Mouse (Mus musculus) ES-E14 (cell line): ENCODE measurements at regions not wholly inside any gene's neighbourhood (a gene's known extent, or its start where the extent isn't known, plus 50 kb on each side); places are given as distances from the start of the nearest gene placed in this dataset.

Experiments used
- DNase-seq: peaks from one replicate; pipeline ENCODE4 v3.0.0-alpha.2; 2013; ENCODE audit warnings: low read depth, low spot score
- H3K27ac ChIP-seq: 2 replicates; pipeline ENCODE4 v1.5.1; 2012; ENCODE audit warnings: low read depth, mild to moderate bottlenecking, low read length, moderate library complexity, mixed read lengths; ENCODE audit not compliant: poor library complexity, insufficient read depth, severe bottlenecking
- H3K36me3 ChIP-seq: 2 replicates; pipeline ENCODE4 v1.6.1; 2012; ENCODE audit warnings: mild to moderate bottlenecking, low read length, moderate library complexity, mixed read lengths; ENCODE audit not compliant: control insufficient read depth, poor library complexity, insufficient read depth, severe bottlenecking
- H3K4me1 ChIP-seq, 2 experiments: fragments of 150-350 bp in 1 of 2; sonication (generic) in 1 of 2; 2 replicates each; pipeline ENCODE4 v1.6.1; 2012; ENCODE audit warnings: low read length in 2 of 2, mild to moderate bottlenecking in 1 of 2, mixed read lengths in 1 of 2; ENCODE audit not compliant: control insufficient read depth in 2 of 2, insufficient read depth in 2 of 2, poor library complexity in 1 of 2
- H3K4me3 ChIP-seq, 2 experiments: fragments of 150-350 bp in 1 of 2; sonication (generic) in 1 of 2; 2 replicates each; pipeline ENCODE4 v1.5.1; 2012; ENCODE audit warnings: low read length in 2 of 2, low read depth in 1 of 2, mild to moderate bottlenecking in 1 of 2, mixed read lengths in 1 of 2; ENCODE audit not compliant: insufficient read depth in 1 of 2, poor library complexity in 1 of 2, severe bottlenecking in 1 of 2
- H3K9ac ChIP-seq: 2 replicates; pipeline ENCODE4 v1.6.1; 2012; ENCODE audit warnings: low read depth, mild to moderate bottlenecking, low read length, mixed read lengths; ENCODE audit not compliant: poor library complexity, insufficient read depth, severe bottlenecking
- H3K9me3 ChIP-seq: fragments of 150-350 bp; sonication (generic); 2 replicates; pipeline ENCODE4 v1.6.1; 2012; ENCODE audit warnings: low read depth, mild to moderate bottlenecking, low read length; ENCODE audit not compliant: control insufficient read depth, insufficient read depth
- CHD2 ChIP-seq: IDR thresholded peaks from 2 replicates; pipeline ENCODE4 v1.6.1; 2014; ENCODE audit warnings: mild to moderate bottlenecking, low read depth, low read length, inconsistent platforms
- HCFC1 ChIP-seq: IDR thresholded peaks from 2 replicates; pipeline ENCODE4 v1.6.1; 2012; ENCODE audit warnings: low read length, inconsistent platforms, borderline replicate concordance; ENCODE audit not compliant: insufficient read depth
- MAFK ChIP-seq: IDR thresholded peaks from 2 replicates; pipeline ENCODE4 v1.6.1; 2014; ENCODE audit warnings: mild to moderate bottlenecking, low read depth, low read length, inconsistent platforms; ENCODE audit not compliant: insufficient read depth
- ZC3H11A ChIP-seq: IDR thresholded peaks from 2 replicates; pipeline ENCODE4 v1.6.1; 2012; ENCODE audit warnings: low read depth, mild to moderate bottlenecking, inconsistent platforms, low read length, borderline replicate concordance
- ZNF384 ChIP-seq: IDR thresholded peaks from 2 replicates; pipeline ENCODE4 v1.6.1; 2012; ENCODE audit warnings: low read depth, low read length, inconsistent platforms
- in situ Hi-C, 2 experiments: fragments of 600-800 bp; cut with MboI; formaldehyde crosslinking; loops; one replicate each; pipeline ENCODE4 v1.15.1; 2025; ENCODE audit warnings: low sequenced_read_pairs in 2 of 2, inconsistent platforms in 1 of 2; ENCODE audit not compliant: unreplicated experiment in 2 of 2

- no peak overlapping the region for H3K4me3 ChIP-seq
- no peak for DNase-seq
- TF ChIP-seq MAFK (no peak), HCFC1 (no peak), CHD2 (no peak), ZNF384 (no peak), ZC3H11A (0 out of 2 replicates have a peak, but pooled peaks have one; percentile 18)
- no peaks in the 10 kb centered on the region for H3K36me3 ChIP-seq
- H3K27ac ChIP-seq, result no peak overlapping the region
- no peaks in the 10 kb centered on the region for H3K9me3 ChIP-seq
- H3K9ac ChIP-seq, result no peak overlapping the region
- H3K4me1 ChIP-seq, result no peaks in the 10 kb centered on the region
- in situ Hi-C loops, result no loop called here
Observed at GRCm38 (mm10) chr15:49555793-49556192, 4328.9 kb upstream of the Gm7489 start.

GRCm38 (mm10) chr15:49560401-49560800 is 4324.3 kb upstream of the Gm7489 start:
- Histone ChIP-seq H3K36me3 (no peaks in the 10 kb centered on the region), H3K27ac (no peak overlapping the region), H3K4me1 (no peaks in the 10 kb centered on the region), H3K9me3 (no peaks in the 10 kb centered on the region), H3K4me3 (no peak overlapping the region), H3K9ac (no peak overlapping the region)
- in situ Hi-C loops, result no loop called here
- no peak for DNase-seq
- TF ChIP-seq CHD2, result no peak
- TF ChIP-seq ZC3H11A, result no peak
- TF ChIP-seq MAFK, result no peak
- TF ChIP-seq ZNF384, result no peak
- TF ChIP-seq HCFC1, result no peak

- in situ Hi-C loops, result no loop called here
Observed at GRCm38 (mm10) chr15:49588851-49589250, 4295.9 kb upstream of the Gm7489 start.

GRCm38 (mm10) chr15:49613865-49614264 is 4270.8 kb upstream of the Gm7489 start:
- no peaks in the 10 kb centered on the region for H3K4me1 ChIP-seq
- H3K27ac ChIP-seq, result no peak overlapping the region
- H3K9me3 ChIP-seq, result no peaks in the 10 kb centered on the region
- H3K9ac ChIP-seq, result no peak overlapping the region
- no peak for DNase-seq
- no peak overlapping the region for H3K4me3 ChIP-seq
- TF ChIP-seq HCFC1 (no peak), ZC3H11A (no peak), MAFK (no peak), CHD2 (no peak), ZNF384 (no peak)
- in situ Hi-C loops, result no loop called here
- H3K36me3 ChIP-seq, result no peaks in the 10 kb centered on the region

More at GRCm38 (mm10) chr15:49588851-49589250, 4295.9 kb upstream of the Gm7489 start:
- no peaks in the 10 kb centered on the region for H3K36me3 ChIP-seq
- H3K4me1 ChIP-seq, result no peaks in the 10 kb centered on the region
- no peak for TF ChIP-seq ZNF384
- no peak for TF ChIP-seq CHD2
- no peak overlapping the region for H3K9ac ChIP-seq
- H3K4me3 ChIP-seq, result no peak overlapping the region
- no peak for DNase-seq
- H3K27ac ChIP-seq, result no peak overlapping the region
- H3K9me3 ChIP-seq, result no peaks in the 10 kb centered on the region

GRCm38 (mm10) chr15:49647361-49647760 is 4237.3 kb upstream of the Gm7489 start:
- Histone ChIP-seq H3K9me3 (no peaks in the 10 kb centered on the region), H3K27ac (no peak overlapping the region), H3K36me3 (no peaks in the 10 kb centered on the region), H3K4me1 (no peaks in the 10 kb centered on the region), H3K9ac (no peak overlapping the region), H3K4me3 (no peak overlapping the region)
- in situ Hi-C loops, result no loop called here
- peak; percentile 6 for DNase-seq
- TF ChIP-seq HCFC1 (no peak), MAFK (no peak), ZNF384 (no peak), ZC3H11A (no peak), CHD2 (no peak)
